Mouse (Mus musculus): ENCODE measurements at regions not wholly inside any gene's neighbourhood (a gene's known extent, or its start where the extent isn't known, plus 50 kb on each side); places are given as distances from the start of the nearest gene placed in this dataset.

- DNase-seq (ENCODE audit: extremely low spot score, low read depth, low spot score) = no peak
These were observed 700.2 kb downstream of the Slc4a3 start for GRCm38 (mm10) chr1:76246181-76246796.

GRCm38 (mm10) chr1:76247126-76247525, 701.1 kb downstream of the Slc4a3 start:
- DNase-seq (ENCODE audit: extremely low spot score, low read depth, low spot score) = no peak

- no peak for DNase-seq (ENCODE audit: extremely low spot score, low read depth, low spot score)
These were observed 712.2 kb downstream of the Slc4a3 start for GRCm38 (mm10) chr1:76258217-76258616.

- no peak for DNase-seq (ENCODE audit: extremely low spot score, low read depth, low spot score)
These were observed 730.1 kb downstream of the Slc4a3 start for GRCm38 (mm10) chr1:76276148-76276547.

GRCm38 (mm10) chr1:76276624-76277023, 730.6 kb downstream of the Slc4a3 start:
- DNase-seq (ENCODE audit: extremely low spot score, low read depth, low spot score) = no peak

GRCm38 (mm10) chr1:76283322-76283721, 737.3 kb downstream of the Slc4a3 start:
- no peak for DNase-seq (ENCODE audit: extremely low spot score, low read depth, low spot score)

- DNase-seq (ENCODE audit: extremely low spot score, low read depth, low spot score) = peak; percentile 10
These were observed 777.0 kb downstream of the Slc4a3 start for GRCm38 (mm10) chr1:76322943-76323559.

- DNase-seq (ENCODE audit: extremely low spot score, low read depth, low spot score) = peak; percentile 2
These were observed 777.5 kb downstream of the Slc4a3 start for GRCm38 (mm10) chr1:76323592-76323991.

- DNase-seq (ENCODE audit: extremely low spot score, low read depth, low spot score) = no peak
These were observed 789.9 kb downstream of the Slc4a3 start for GRCm38 (mm10) chr1:76336011-76336410.

GRCm38 (mm10) chr1:76362106-76362505, 816.0 kb downstream of the Slc4a3 start:
- DNase-seq (ENCODE audit: extremely low spot score, low read depth, low spot score) = no peak

- no peak for DNase-seq (ENCODE audit: extremely low spot score, low read depth, low spot score)
These were observed 827.9 kb downstream of the Slc4a3 start for GRCm38 (mm10) chr1:76373931-76374330.

- no peak for DNase-seq (ENCODE audit: extremely low spot score, low read depth, low spot score)
These were observed 832.1 kb downstream of the Slc4a3 start for GRCm38 (mm10) chr1:76378154-76378553.

GRCm38 (mm10) chr1:76392536-76392935, 846.5 kb downstream of the Slc4a3 start:
- no peak for DNase-seq (ENCODE audit: extremely low spot score, low read depth, low spot score)

- no peak for DNase-seq (ENCODE audit: extremely low spot score, low read depth, low spot score)
These were observed 848.0 kb downstream of the Slc4a3 start for GRCm38 (mm10) chr1:76394038-76394437.

- DNase-seq (ENCODE audit: extremely low spot score, low read depth, low spot score) = no peak
These were observed 856.8 kb downstream of the Slc4a3 start for GRCm38 (mm10) chr1:76402854-76403253.

GRCm38 (mm10) chr1:76404003-76404402, 857.9 kb downstream of the Slc4a3 start:
- no peak for DNase-seq (ENCODE audit: extremely low spot score, low read depth, low spot score)

- no peak for DNase-seq (ENCODE audit: extremely low spot score, low read depth, low spot score)
These were observed 864.7 kb downstream of the Slc4a3 start for GRCm38 (mm10) chr1:76410813-76411212.

GRCm38 (mm10) chr1:76420525-76420924, 874.5 kb downstream of the Slc4a3 start:
- DNase-seq (ENCODE audit: extremely low spot score, low read depth, low spot score) = no peak

GRCm38 (mm10) chr1:76427439-76427838, 881.4 kb downstream of the Slc4a3 start:
- no peak for DNase-seq (ENCODE audit: extremely low spot score, low read depth, low spot score)

- DNase-seq (ENCODE audit: extremely low spot score, low read depth, low spot score) = no peak
These were observed 884.1 kb downstream of the Slc4a3 start for GRCm38 (mm10) chr1:76430041-76430610.

GRCm38 (mm10) chr1:76433481-76433941, 887.4 kb downstream of the Slc4a3 start:
- DNase-seq (ENCODE audit: extremely low spot score, low read depth, low spot score) = no peak

GRCm38 (mm10) chr1:76450539-76451214, 904.6 kb downstream of the Slc4a3 start:
- no peak for DNase-seq (ENCODE audit: extremely low spot score, low read depth, low spot score)
